Mouse (Mus musculus) intestine, embryonic 16.5 days (tissue): ENCODE data around the gene Ralgps2. TPM values are rescaled to one million over a fixed set of nuclear protein-coding genes. Genes with fewer than 3 reads are reported as not detected.
A peak's percentile ranks its signal among the peaks of the same experiment; 100 is the strongest.

Experiments
- ATAC-seq: fragments of 200-750 bp; cut with Nextera tagmentation; 2 replicates; pipeline ENCODE4 v1.8.0; 2017; ENCODE audit warnings: moderate TSS enrichment, moderate library complexity
- H3K27ac ChIP-seq: fragments of 300-500 bp; sonication (generic); 2 replicates; pipeline ENCODE4 v1.5.1; 2014; ENCODE audit warnings: mild to moderate bottlenecking, low read length
- H3K27me3 ChIP-seq: fragments of 300-500 bp; sonication (generic); replicated peaks from 2 replicates; pipeline ENCODE4 v1.6.1; 2014; ENCODE audit warnings: low read length, control low read depth, mixed read lengths; ENCODE audit not compliant: control insufficient read depth, insufficient read depth
- H3K36me3 ChIP-seq: fragments of 300-500 bp; sonication (generic); 2 replicates; pipeline ENCODE4 v1.6.1; 2014; ENCODE audit warnings: low read length, control low read depth; ENCODE audit not compliant: control insufficient read depth, insufficient read depth
- H3K4me1 ChIP-seq: fragments of 300-500 bp; sonication (generic); 2 replicates; pipeline ENCODE4 v1.6.1; 2014; ENCODE audit warnings: low read length, control low read depth, mixed read lengths; ENCODE audit not compliant: control insufficient read depth, insufficient read depth
- H3K4me2 ChIP-seq: fragments of 300-500 bp; sonication (generic); 2 replicates; pipeline ENCODE4 v1.6.1; 2014; ENCODE audit warnings: low read depth, low read length, control low read depth
- H3K4me3 ChIP-seq: fragments of 300-500 bp; sonication (generic); 2 replicates; pipeline ENCODE4 v1.5.1; 2014; ENCODE audit warnings: mild to moderate bottlenecking, low read length
- H3K9ac ChIP-seq: fragments of 300-500 bp; sonication (generic); 2 replicates; pipeline ENCODE4 v1.6.1; 2014; ENCODE audit warnings: low read depth, low read length
- H3K9me3 ChIP-seq: fragments of 300-500 bp; sonication (generic); 2 replicates; pipeline ENCODE4 v1.6.1; 2016; ENCODE audit warnings: low read length, control low read depth; ENCODE audit not compliant: control insufficient read depth
- WGBS: fragments of 180-500 bp; shearing (Covaris S2); extraction: QIAGEN DNeasy Blood & Tissue Kit; methylation state at CpG from one replicate; pipeline ENCODE4 v1.1.7; 2014; 5-methylcytosine and 5-hydroxymethylcytosine counted together
- polyA plus RNA-seq: library from polyadenylated mRNA; unstranded; fragments of >200 nt; fragmentation: Nextera tagmentation; extraction: Ambion mirVana; gene quantifications from 2 replicates; pipeline ENCODE4 v1.2.1, GENCODE M21; 2015

The Ralgps2 gene
- polyA plus RNA-seq, 1 experiment from 2014 or later = 30.6 TPM

DNA sequence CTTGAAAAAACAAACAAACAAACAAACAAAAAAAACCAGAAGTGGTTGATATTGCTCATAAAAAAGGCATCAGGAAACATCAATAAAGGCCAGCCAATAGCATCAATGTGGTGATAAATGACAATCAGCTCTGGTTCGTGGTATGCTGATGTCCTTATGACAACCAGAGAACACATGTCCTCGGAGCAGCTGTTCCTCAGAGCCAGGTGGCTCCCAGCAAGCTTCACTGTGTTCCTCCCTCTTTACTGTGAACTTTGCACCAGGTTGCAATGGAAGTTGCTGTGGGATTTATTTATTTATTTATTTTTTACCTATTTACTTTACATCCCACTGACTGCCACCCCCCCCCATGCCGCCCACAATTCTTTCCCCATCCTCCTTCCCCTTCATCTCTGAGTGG lies 17.9 kb upstream of the Ralgps2 start:
- 88% methylated on average over 3 of the region's 3 CpGs for WGBS
- no peak overlapping the region for H3K9ac ChIP-seq

DNA sequence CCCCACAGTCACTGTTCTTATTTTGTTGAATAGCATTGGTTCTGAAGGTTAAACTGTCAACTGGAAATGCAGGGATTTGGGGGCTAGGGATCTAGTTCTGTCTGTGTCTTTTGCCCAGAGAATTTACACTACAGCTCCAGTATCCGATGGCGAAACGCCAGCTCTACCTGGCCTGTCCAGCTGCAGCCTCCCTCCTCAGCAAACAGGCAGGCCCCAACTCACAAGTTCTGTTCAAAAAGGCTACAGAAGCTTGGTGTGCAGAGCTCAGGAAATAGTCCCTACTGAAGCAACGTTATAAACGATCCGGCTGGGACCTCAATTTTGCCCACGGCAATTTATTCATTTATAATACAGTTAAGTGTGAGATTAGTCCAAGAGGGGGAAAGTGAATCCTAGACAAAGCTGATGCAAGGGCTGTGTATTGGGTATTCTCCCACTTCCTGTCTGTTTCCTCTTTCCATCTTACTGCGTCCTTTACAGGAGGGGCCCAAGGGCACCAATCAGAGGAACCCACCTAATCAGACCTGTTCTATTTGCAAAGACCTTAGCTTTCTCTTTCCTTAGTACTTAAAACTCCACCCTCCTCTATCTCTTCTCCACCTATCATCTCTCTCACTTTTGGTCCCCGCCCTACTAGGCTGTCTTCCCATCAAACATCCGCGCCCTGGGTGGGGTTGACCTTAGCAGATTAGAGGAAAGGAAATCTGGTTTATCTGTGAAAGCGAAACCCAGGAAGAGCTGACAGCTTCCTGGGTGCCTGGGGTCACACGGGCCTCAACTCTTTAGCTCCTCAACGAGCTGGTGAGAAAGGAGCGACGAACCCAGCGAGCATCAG lies 16.7 kb upstream of the Ralgps2 start:
- Histone ChIP-seq H3K27ac (no peak overlapping the region), H3K27me3 (no peaks in the 10 kb centered on the region), H3K4me2 (no peak overlapping the region; the same call in 1 of the 2 replicates), H3K4me1 (peaks cover 5% of the 10 kb centered on the region; the same call in 1 of the 2 replicates), H3K36me3 (no peaks in the 10 kb centered on the region), H3K4me3 (no peak overlapping the region), H3K9me3 (no peaks in the 10 kb centered on the region), H3K9ac (no peak overlapping the region)
- WGBS = 55% methylated on average over 17 of the region's 17 CpGs
- ATAC-seq = peak; percentile 68

More for the DNA sequence above, 17.9 kb upstream of the Ralgps2 start:
- Histone ChIP-seq H3K36me3 (no peaks in the 10 kb centered on the region), H3K4me1 (peaks cover 5% of the 10 kb centered on the region; the same call in 1 of the 2 replicates), H3K27ac (no peak overlapping the region), H3K4me3 (no peak overlapping the region), H3K27me3 (no peaks in the 10 kb centered on the region), H3K4me2 (no peak overlapping the region), H3K9me3 (no peaks in the 10 kb centered on the region)
- no peak for ATAC-seq

DNA sequence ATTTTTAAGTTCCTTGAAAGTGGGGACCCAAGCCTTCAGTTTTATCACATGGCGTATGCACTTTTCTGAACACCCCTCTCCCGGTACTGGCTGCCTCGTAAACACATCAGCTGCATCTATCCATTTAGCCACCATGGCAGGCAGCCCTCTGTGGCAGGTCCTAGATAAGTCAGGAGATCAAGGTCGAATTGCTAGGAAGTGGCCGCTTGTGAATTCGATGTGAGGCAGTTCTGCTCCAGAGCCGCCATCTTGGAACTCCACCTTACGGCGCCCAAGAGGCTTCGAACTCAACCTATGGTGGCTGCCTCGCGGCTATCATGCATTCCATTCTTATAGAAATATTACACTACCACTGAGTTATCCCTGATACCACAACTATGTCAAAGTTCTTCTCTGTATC lies 14.8 kb upstream of the Ralgps2 start:
- 95% methylated on average over 12 of the region's 12 CpGs for WGBS
- Histone ChIP-seq H3K9ac (no peak overlapping the region), H3K27ac (no peak overlapping the region)

DNA sequence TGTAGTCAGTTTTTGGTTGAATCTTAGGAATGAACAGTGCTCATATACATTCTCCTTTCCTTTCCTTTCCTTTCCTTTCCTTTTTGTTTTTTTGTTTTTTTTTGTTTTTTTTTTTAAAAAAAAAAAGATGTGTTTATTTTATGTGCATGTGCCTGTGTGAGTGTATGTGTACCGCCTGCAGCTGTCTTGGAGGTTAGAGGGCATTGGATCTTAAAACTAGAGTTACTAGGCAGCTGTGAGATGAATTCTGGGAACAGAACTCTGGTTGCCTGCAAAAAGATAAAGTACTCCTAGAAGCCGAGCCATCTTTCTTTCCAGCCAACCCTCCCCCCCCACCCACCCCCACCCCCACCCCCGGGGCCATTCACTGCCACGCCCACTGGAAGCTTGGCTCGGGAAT lies 10.9 kb upstream of the Ralgps2 start:
- Histone ChIP-seq H3K9me3 (no peaks in the 10 kb centered on the region), H3K27me3 (no peaks in the 10 kb centered on the region), H3K4me2 (no peak overlapping the region), H3K4me1 (no peaks in the 10 kb centered on the region), H3K36me3 (no peaks in the 10 kb centered on the region), H3K27ac (no peak overlapping the region), H3K9ac (no peak overlapping the region), H3K4me3 (no peak overlapping the region)
- 32% methylated on average over 5 of the region's 5 CpGs for WGBS
- ATAC-seq = no peak

More for the DNA sequence above, 14.8 kb upstream of the Ralgps2 start:
- Histone ChIP-seq H3K9me3 (no peaks in the 10 kb centered on the region), H3K4me2 (no peak overlapping the region), H3K4me1 (peaks cover 5% of the 10 kb centered on the region; the same call in 1 of the 2 replicates), H3K36me3 (no peaks in the 10 kb centered on the region), H3K27me3 (no peaks in the 10 kb centered on the region), H3K4me3 (no peak overlapping the region)
- no peak for ATAC-seq

DNA sequence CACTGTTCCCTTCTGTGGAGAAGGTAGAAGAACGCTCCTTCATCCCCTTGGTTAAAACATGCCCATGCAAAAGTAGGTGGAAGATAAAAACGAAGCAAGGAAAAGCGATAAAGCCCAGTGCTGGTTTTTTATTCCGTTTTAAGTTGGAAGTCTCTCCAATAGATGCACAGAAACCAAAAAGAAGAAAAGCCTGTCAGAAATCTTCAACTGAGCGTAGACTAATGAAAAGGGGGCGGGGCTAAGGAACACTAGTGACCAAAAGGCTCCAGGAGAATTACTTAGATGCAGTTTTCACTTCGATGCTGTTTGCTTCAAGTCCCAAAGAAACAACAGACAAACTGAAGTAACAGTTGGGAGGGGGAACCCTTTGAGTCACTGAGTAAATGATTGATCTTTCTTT lies 1.2 kb upstream of the Ralgps2 start:
- no peaks in the 10 kb centered on the region for H3K36me3 ChIP-seq
- no peak overlapping the region for H3K9ac ChIP-seq
- 36% methylated on average over 7 of the region's 7 CpGs for WGBS
- H3K27me3 ChIP-seq = no peaks in the 10 kb centered on the region
- peak overlapping the region; percentile 93; the same call in 1 of the 2 replicates for H3K4me2 ChIP-seq
- no peaks in the 10 kb centered on the region for H3K9me3 ChIP-seq
- H3K4me1 ChIP-seq = peaks cover 6% of the 10 kb centered on the region; the same call in 1 of the 2 replicates
- ATAC-seq = no peak
- H3K4me3 ChIP-seq = peak overlapping the region; percentile 77; the same call in 1 of the 2 replicates
- no peak overlapping the region for H3K27ac ChIP-seq

DNA sequence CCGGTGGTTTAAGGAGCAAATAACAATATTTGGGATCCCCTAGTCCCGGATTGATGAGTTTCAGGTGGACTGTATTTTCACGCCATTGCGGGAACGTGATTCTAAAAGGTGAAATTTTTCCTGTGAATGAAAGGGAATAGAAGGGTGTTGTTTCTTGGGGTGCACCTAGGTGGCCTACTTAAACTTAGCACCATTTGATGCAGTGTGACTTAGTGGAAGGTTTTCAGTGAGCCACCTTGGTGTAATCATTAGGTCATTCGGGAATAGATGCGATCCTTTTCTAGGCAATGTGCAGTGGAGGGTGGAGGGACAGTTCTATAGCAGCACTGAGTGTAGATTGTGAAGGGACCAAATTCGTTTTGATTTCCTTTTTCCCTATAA lies 706 bp upstream of the Ralgps2 start:
- 7% methylated on average over 8 of the region's 8 CpGs for WGBS
- peak overlapping the region; percentile 77 for H3K4me3 ChIP-seq
- no peaks in the 10 kb centered on the region for H3K27me3 ChIP-seq
- 0 out of 2 replicates have a peak, but pooled peaks have one; percentile 7 for ATAC-seq
- peaks cover 6% of the 10 kb centered on the region; the same call in 1 of the 2 replicates for H3K4me1 ChIP-seq
- no peaks in the 10 kb centered on the region for H3K9me3 ChIP-seq
- no peaks in the 10 kb centered on the region for H3K36me3 ChIP-seq
- H3K27ac ChIP-seq = no peak overlapping the region
- H3K9ac ChIP-seq = peak overlapping the region; percentile 82
- peak overlapping the region; percentile 93 for H3K4me2 ChIP-seq

DNA sequence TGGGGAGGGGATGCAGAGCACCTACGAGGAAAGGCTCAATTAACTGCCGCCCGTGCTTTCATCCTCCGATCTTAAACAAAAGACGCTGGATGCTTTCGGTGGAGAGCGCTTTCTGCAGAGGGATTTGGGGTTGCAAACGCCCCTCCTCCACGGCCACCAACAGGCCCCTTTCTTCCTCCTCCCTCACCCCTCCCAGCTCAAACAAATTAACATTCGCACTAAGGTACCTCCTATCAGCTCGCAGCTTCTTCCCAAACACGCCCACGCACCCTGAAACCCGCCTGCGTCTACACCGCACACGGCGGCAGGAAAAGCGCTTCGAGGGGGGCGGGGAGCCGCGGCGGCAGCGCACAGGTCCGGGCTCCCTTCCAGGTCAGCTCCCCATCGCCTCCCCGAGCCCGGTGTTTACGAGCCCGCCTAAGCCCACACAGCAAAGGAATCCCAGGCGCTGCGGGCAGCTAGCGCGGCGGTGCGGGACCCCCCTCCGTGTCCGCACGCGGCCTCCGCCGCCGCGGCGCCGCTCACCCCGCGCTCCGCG lies 652 bp downstream of the Ralgps2 start:
- under 1% methylated on average over 51 of the region's 51 CpGs for WGBS
- Histone ChIP-seq H3K27me3 (no peaks in the 10 kb centered on the region), H3K36me3 (no peaks in the 10 kb centered on the region), H3K4me3 (peak overlapping the region; percentile 77), H3K4me1 (peaks cover 6% of the 10 kb centered on the region; the same call in 1 of the 2 replicates), H3K9ac (peak overlapping the region; percentile 82), H3K9me3 (no peaks in the 10 kb centered on the region), H3K27ac (peak overlapping the region; percentile 60), H3K4me2 (peak overlapping the region; percentile 93)
- peak; percentile 78 for ATAC-seq

DNA sequence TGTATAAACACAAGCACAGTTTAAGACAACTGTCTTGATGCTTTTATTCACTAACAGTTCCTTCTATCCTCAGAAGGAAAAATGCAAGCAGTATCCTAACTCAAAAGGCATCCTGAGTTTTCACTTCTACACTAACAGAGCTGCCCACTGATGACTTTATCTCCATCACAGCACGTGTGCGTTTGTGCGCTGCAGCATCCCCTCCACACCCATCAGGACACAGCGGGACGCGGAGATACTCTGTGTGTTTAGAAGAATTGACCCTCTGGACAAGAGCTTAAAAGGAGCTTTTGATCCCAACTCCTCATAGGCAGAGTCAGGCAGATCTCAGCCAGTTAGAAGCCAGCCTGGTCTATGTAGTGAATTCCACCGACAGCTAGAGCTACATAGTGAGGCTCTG lies 2.0 kb downstream of the Ralgps2 start:
- H3K36me3 ChIP-seq = no peaks in the 10 kb centered on the region
- H3K4me3 ChIP-seq = no peak overlapping the region
- no peaks in the 10 kb centered on the region for H3K9me3 ChIP-seq
- no peaks in the 10 kb centered on the region for H3K27me3 ChIP-seq
- no peak for ATAC-seq
- H3K9ac ChIP-seq = no peak overlapping the region
- no peak overlapping the region for H3K4me2 ChIP-seq
- 77% methylated on average over 7 of the region's 7 CpGs for WGBS
- H3K27ac ChIP-seq = no peak overlapping the region
- H3K4me1 ChIP-seq = peaks cover 6% of the 10 kb centered on the region; the same call in 1 of the 2 replicates

DNA sequence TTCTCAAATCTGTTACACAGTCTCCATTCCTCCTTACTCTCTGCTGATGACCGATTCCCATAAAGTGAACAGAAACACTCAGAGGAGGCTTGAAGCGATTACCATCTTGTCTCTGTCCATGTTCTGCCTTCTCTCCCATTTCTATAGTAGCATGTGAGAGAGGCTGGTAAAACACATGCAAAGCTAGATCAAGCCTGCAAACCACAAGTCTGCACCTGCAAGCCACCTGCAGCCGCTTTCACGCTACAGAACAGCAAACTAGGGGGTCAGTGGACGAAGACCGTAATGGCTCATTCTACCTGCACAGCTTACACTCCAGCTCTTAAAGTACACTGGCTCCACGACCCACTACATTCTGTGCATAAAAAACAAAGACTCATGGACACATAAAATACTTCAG lies 5.7 kb downstream of the Ralgps2 start:
- Histone ChIP-seq H3K4me3 (no peak overlapping the region), H3K27ac (no peak overlapping the region), H3K36me3 (no peaks in the 10 kb centered on the region), H3K27me3 (no peaks in the 10 kb centered on the region), H3K4me2 (no peak overlapping the region), H3K4me1 (no peaks in the 10 kb centered on the region), H3K9me3 (no peaks in the 10 kb centered on the region), H3K9ac (no peak overlapping the region)
- 95% methylated on average over 7 of the region's 7 CpGs for WGBS
- ATAC-seq = no peak
